Mouse (Mus musculus): ENCODE measurements around the gene Col20a1.

Col20a1 gene

GRCm38 (mm10) chr2:180994360-180994759 lies 8.0 kb downstream of the Col20a1 start:
- DNase-seq (ENCODE audit: low spot score in 2 of 2) = no peak

- DNase-seq (ENCODE audit: low spot score in 2 of 2) = no peak
Observed at GRCm38 (mm10) chr2:180995457-180995856, 9.1 kb downstream of the Col20a1 start.

DNA sequence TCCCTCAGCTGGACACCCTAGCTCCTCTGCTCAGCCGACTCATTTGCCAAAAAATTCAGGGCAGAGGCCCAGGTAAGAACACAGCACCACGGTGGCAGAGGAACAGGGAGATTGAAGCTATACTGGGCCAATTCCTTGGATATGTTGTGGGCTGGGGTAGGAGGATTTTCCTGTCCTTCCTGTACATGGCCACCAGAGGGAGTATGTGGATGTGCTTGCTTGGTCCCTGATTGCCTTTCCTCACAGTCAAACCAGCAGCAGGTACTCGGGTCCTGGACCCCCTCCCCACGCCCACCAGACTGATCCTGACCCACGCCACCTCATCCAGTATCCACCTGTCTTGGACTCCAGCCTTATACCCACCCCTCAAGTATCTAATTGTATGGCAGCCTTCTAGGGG lies 10.1 kb downstream of the Col20a1 start:
- DNase-seq (ENCODE audit: low spot score in 2 of 2) = peak; percentile 63 to 68

- DNase-seq (ENCODE audit: low spot score in 2 of 2) = no peak
Observed at GRCm38 (mm10) chr2:180996905-180997304, 10.6 kb downstream of the Col20a1 start.

GRCm38 (mm10) chr2:181007054-181007453 lies 20.7 kb downstream of the Col20a1 start:
- DNase-seq (ENCODE audit: low spot score in 2 of 2) = no peak

DNA sequence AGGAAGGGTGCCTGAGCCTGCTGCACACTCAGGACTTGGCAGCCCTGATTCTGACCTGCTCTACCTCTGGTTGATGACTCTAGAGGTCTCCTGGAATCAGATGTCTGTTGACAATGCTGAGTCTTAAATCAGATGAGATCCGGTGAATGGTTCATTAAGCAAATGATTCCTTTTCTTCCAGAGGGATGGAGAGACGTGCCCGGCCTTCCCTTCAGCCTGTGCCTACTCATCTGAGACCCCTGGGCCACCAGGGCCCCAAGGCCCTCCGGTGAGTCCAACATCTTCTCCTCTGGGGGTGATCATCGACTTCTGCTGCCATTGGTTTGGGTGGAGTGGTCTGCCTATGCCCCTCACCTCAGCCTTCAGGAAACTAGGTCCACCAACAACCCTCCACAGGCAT lies 22.0 kb downstream of the Col20a1 start:
- DNase-seq (ENCODE audit: low spot score in 2 of 2) = no peak

- no peak for DNase-seq (ENCODE audit: low spot score in 2 of 2)
Observed at GRCm38 (mm10) chr2:181031406-181031934, 45.1 kb downstream of the Col20a1 start.

DNA sequence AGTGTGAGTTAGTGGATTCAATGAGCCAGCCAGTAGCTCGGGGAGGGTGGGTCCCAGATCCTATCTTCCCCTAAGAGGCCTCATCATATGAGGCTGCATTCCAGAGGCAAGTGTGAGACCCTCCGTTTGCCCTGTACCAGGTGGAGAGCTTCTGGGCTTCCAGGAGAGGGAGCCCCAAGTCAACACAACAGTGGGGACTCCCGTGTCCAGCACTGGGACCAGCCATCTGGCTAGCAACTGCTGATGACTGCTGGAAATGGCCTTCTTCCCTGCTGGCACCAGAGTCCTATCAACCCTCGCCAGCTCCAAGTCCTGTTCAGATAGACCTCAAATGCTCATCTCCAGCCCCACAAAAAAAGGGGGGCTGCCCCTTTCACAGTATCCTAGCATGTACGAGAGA lies 46.1 kb downstream of the Col20a1 start:
- DNase-seq (ENCODE audit: low spot score in 2 of 2) = no peak

- no peak for DNase-seq (ENCODE audit: low spot score in 2 of 2)
Observed at GRCm38 (mm10) chr2:181033310-181033709, 47.0 kb downstream of the Col20a1 start.

DNA sequence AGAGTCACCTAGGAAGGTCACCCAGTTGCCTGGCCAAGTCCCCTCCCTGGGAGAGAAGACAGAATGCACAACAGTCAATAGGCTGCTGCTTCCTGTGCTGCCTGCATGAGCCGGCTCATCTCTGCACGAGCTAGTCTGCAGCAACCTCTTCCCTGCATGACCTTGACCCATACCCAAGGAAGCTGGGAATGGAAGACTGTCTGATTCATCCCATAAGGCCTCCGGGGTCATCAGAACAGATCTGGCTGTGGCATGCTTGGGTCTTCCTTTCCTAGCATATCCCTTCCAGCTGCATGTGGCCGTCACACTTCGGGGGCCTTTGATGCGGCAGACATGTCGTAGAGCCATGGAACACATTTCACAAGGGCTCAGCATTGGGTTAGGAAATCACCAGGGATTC lies 48.9 kb downstream of the Col20a1 start:
- DNase-seq (ENCODE audit: low spot score in 2 of 2) = no peak

DNA sequence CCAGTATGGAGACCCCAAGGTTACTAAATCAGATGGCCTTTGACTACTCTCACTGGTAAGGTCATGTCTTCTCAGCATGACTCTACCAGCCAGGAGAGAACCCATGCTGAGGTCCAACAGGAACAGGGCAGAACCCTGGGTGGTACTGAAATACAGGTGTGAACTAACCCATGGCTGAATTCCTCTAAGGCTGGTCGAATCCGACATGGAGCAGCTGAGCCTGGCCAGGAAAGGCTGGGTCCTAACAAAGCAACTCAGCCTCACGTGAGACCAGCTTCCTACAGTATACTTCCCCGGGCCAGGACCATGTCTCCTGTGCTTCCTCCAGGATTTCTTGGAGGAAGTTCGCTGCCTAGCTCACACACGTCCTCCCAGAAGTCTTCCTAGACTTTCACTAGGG lies 50.2 kb downstream of the Col20a1 start:
- no peak for DNase-seq (ENCODE audit: low spot score in 2 of 2)

DNA sequence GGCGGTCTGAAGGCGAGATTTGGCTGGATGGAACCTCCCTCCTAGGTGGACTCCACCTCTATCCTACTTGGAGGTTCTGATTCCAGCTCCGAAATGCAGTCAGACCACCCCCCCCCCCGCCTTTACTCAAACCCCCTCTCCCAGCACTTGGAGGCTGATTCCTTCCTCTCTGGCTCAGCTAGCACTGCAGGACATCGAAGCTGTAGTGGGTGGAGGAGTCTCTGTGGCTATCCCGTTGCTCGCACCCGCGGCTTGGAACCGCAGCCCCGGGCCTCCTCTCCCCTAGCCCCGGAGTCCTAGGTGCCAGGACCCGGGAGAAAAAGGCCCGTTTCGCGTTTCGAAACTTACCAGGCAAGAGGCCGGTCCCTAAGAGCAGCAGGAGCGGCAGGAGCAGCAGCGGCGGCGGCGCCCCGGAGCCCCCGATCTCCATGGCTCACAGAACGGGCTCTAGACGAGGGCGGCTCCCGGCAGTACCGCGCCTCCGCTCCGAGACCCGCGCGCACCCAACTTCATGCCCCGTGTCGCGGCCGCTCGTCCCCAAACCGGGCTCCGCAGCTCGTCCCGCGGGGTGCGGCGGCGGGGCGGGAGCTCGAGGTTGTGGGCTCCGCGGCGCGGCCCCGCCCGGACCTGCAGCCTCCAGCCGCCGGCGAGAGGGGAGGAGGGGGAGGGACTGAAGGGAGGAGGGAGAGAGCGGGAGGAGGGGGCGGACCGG lies 52.5 kb downstream of the Col20a1 start:
- DNase-seq (ENCODE audit: low spot score in 2 of 2) = no peak

DNA sequence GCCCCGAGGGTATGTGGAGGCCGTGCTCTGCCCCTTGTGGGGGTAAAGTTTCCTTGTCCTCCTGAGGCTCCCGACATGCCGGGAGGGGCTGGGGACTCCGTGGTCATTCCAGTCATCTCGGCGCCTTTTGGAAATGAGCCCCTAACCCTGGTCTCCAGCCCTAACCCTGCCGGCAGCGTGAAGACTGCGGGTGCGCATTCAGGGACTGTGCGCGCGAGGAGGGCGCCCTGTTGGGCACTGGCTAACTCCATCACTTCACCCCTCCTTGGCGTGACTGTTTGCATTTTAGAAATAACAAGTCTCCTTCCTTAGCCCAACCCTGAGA lies 53.0 kb downstream of the Col20a1 start:
- no peak for DNase-seq (ENCODE audit: low spot score in 2 of 2)

DNA sequence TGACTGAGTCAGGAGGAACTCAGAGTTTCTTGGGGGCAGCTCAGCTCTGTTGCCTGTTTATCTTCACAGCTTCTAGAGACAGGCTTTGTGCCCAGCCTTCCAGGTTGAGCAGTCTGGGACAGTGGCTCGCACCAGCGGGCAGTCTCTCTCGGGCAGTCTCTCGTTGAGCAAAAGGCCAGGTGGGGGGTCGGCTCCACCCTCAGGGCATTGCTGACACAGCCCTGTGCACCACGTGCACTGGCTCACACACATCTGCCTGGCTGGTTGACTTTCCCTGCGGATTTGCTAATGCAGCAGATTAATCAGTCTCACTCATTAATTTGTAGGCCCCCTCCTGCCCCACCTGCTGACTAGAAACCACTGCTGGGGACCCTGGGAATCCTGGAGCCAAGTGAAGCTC lies 55.6 kb downstream of the Col20a1 start:
- no peak for DNase-seq (ENCODE audit: low spot score in 2 of 2)

DNA sequence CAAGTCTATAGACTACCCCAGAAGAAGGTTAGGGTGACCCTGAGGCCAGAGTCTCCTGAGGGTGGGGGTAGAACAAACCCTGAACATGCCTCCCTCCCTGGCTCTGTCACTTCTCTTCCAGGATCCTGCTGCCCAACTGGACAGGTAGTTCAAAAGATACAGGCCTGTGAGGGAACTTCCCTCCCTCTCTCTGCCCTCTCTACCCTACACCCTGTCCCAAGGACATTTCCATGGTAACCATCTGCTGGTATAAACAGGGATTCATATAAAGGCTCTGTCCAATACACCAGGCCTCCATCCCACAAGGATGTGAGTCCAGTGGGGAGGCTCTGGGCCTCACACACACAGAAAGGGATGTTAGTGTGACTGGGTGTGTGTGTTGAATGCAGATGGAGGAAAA lies 56.0 kb downstream of the Col20a1 start:
- DNase-seq (ENCODE audit: low spot score in 2 of 2) = no peak

- DNase-seq (ENCODE audit: low spot score in 2 of 2) = no peak
Observed at GRCm38 (mm10) chr2:181043437-181043836, 57.1 kb downstream of the Col20a1 start, which contains the start of gene Chrna4. TSS of gene Chrna4 (minus strand) at chr2:181043546.

- DNase-seq (ENCODE audit: low spot score in 2 of 2) = no peak
Observed at GRCm38 (mm10) chr2:181044001-181044400, 57.7 kb downstream of the Col20a1 start.

DNA sequence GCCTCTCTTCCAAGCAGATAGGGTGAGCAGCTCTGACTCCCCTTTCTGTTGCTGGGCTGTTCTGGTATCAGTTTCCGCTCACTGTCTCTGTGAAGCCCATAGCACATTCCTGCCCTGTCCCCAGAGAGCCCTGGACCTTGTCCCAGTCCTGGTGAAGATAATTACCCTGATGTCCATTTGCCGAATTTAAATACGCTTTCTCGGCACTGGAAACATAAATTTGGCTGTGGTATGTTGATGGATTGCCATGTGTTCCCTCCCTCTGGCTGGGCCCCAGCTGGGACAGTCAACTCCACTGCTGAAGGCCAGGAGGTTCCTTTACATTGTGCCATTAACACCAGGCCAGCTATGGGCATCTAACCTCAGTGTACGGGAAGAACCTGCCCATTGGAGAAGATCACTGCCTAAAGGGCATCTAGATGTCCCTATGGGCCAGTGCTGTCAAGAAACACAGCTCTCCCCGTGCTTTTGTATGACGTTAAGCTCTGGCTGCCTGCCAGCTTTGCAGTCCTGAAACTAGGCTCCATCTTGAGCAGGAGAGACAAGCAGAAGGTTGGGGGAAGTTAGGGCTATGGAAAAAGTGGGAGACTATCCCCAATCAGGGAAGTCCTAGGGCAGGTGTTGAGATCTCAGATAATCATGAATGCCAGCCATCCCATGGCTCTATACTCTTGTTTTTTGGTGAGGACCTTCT lies 62.1 kb downstream of the Col20a1 start:
- no peak for DNase-seq (ENCODE audit: low spot score in 2 of 2)

DNA sequence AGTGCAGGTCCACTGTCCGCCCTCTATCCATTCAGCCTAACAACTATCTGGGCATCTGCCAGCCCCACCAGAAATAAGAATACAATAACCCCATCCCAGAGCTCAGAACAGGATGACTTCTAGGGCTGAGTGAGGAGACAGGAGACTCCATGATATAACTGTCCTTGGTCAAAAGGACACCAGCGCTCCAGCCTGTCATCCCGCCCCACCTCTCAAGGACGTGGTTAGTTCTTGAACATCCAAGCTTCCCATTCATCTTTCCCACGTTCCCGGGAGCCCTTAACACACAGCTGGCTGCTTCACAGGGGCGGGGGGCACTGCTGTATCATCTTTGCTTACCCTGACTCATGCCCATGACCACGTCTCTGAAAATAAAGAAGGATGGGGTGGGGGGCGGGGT lies 62.7 kb downstream of the Col20a1 start:
- DNase-seq (ENCODE audit: low spot score in 2 of 2) = no peak

DNA sequence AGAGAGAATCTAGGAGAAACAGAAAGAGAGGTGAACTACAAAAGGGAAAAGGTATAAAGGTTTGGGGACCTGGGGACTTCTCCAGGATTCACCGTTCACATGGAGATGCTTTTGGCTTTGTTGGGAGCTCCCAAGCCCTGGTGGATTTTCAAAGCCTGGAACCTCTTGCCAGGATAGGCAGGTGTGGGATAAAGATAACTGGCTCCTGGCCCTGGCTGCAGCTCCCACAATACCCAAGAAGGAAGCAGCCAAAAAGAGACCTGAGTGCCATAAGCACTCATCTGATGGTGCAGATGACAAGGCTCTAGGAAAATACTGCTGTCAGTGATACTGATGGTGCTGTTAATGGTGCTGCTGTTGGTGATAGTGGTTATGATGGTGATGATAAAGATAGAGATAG lies 65.8 kb downstream of the Col20a1 start:
- DNase-seq (ENCODE audit: low spot score in 2 of 2) = no peak

GRCm38 (mm10) chr2:181057341-181057740 lies 71.0 kb downstream of the Col20a1 start:
- DNase-seq (ENCODE audit: low spot score in 2 of 2) = no peak

DNA sequence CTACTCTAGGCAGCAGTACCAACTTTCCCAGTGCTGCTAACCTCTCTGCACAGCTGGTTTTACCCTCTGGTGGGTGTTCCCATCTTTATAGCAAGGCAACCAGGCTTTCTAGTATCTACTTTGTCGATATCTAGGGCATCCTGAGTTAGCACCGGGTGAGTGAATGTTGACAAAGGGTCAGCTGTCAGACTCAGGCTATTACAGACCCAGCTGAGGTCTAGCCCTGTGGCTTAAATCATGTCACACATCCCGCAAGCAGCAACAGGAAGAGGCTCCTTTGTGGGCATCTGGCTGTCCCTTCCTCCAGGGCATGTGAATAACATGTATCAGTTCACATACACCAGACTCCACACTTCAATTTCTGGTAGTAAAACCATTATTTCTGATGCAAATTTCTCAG lies 71.9 kb downstream of the Col20a1 start:
- DNase-seq (ENCODE audit: low spot score in 2 of 2) = no peak

GRCm38 (mm10) chr2:181060127-181060526 lies 73.8 kb downstream of the Col20a1 start:
- peak; percentile 89 to 92 for DNase-seq (ENCODE audit: low spot score in 2 of 2)

Data from right cerebral cortex, adult 2 months (tissue).